Mouse (Mus musculus) G1E (cell line): ENCODE results near the gene Gm49358. TPM values are rescaled to one million over a fixed set of nuclear protein-coding genes. Genes with fewer than 3 reads are reported as not detected.

Experiments used
- ATAC-seq: 2 replicates; pipeline ENCODE4 v1.8.0; 2016; ENCODE audit warnings: mild to moderate bottlenecking; ENCODE audit not compliant: insufficient number of reproducible peaks, poor library complexity, low FRiP score, severe bottlenecking; ENCODE audit errors: extremely low read depth
- DNase-seq: peaks from one replicate; pipeline ENCODE4 v3.0.0; 2012; ENCODE audit warnings: low spot score
- H3K27me3 ChIP-seq: 2 replicates; pipeline ENCODE4 v1.6.1; 2012; ENCODE audit warnings: mild to moderate bottlenecking, low read length, inconsistent platforms; ENCODE audit not compliant: insufficient read depth
- H3K36me3 ChIP-seq: replicated peaks from 2 replicates; pipeline ENCODE3; 2012; ENCODE audit warnings: mild to moderate bottlenecking, inconsistent platforms
- H3K4me1 ChIP-seq: 2 replicates; pipeline ENCODE4 v1.6.1; 2012; ENCODE audit warnings: low read depth, low read length, inconsistent platforms, mixed read lengths; ENCODE audit not compliant: insufficient read depth
- H3K4me3 ChIP-seq: 2 replicates; pipeline ENCODE4 v1.5.1; 2012; ENCODE audit warnings: low read depth, mild to moderate bottlenecking, inconsistent platforms, low read length, moderate library complexity, mixed read lengths
- H3K9me3 ChIP-seq: replicated peaks from 2 replicates; pipeline ENCODE4 v1.6.1; 2012; ENCODE audit warnings: inconsistent platforms
- CTCF ChIP-seq: IDR thresholded peaks from 2 replicates; pipeline ENCODE4 v1.5.1; 2012; ENCODE audit warnings: low read depth, low read length, inconsistent platforms, mixed read lengths
- GATA1 ChIP-seq: IDR thresholded peaks from 2 replicates; pipeline ENCODE4 v1.6.1; 2012; ENCODE audit warnings: borderline replicate concordance, low read length, inconsistent platforms, mixed read lengths
- GATA2 ChIP-seq: IDR thresholded peaks from 2 replicates; pipeline ENCODE4 v1.6.1; 2012; ENCODE audit warnings: low read depth, low read length, inconsistent platforms, borderline replicate concordance
- POLR2AphosphoS5 ChIP-seq: IDR thresholded peaks from 2 replicates; pipeline ENCODE4 v1.6.1; 2012; ENCODE audit warnings: low read depth, low read length, inconsistent platforms; ENCODE audit not compliant: insufficient replicate concordance
- TAL1 ChIP-seq: conservative IDR thresholded peaks from 2 replicates; pipeline ENCODE4 v1.6.1; 2012; ENCODE audit warnings: low read depth, low read length, inconsistent platforms, mixed read lengths
- polyA plus RNA-seq: library from polyadenylated mRNA; stranded (reverse); fragments of >175 nt; gene quantifications from 2 replicates; pipeline ENCODE4 v1.2.3, GENCODE M21; 2012
- total RNA-seq, 2 experiments: library from RNA; stranded (forward) in 1 of 2; stranded (reverse) in 1 of 2; fragments of 200-1000 nt in 1 of 2; fragments of >200 nt in 1 of 2; fragmentation: Nextera tagmentation in 1 of 2; gene quantifications; 2 replicates each; pipeline ENCODE4 v1.2.3; 2014 to 2017

Gm49358 gene
- total and polyA plus RNA-seq, 3 experiments, result not detected

GRCm38 (mm10) chr10:86744306-86744705 lies 19.5 kb upstream of the Gm49358 start:
- Histone ChIP-seq H3K36me3 (no peaks in the 10 kb centered on the region), H3K27me3 (peaks cover 3% of the 10 kb centered on the region; the same call in 1 of the 2 replicates), H3K4me1 (no peaks in the 10 kb centered on the region), H3K4me3 (no peak overlapping the region), H3K9me3 (no peaks in the 10 kb centered on the region)
- TF ChIP-seq CTCF (no peak), GATA1 (no peak), TAL1 (no peak), GATA2 (no peak), POLR2AphosphoS5 (no peak)
- no peak for DNase-seq
- ATAC-seq, result no peak

GRCm38 (mm10) chr10:86755816-86756502 lies 7.8 kb upstream of the Gm49358 start:
- DNase-seq, result no peak
- TF ChIP-seq GATA2 (no peak), GATA1 (no peak), CTCF (no peak), TAL1 (no peak), POLR2AphosphoS5 (no peak)
- no peak for ATAC-seq
- Histone ChIP-seq H3K27me3 (peaks cover 5% of the 10 kb centered on the region), H3K9me3 (no peaks in the 10 kb centered on the region), H3K36me3 (no peaks in the 10 kb centered on the region), H3K4me1 (peaks cover under 1% of the 10 kb centered on the region; the same call in 1 of the 2 replicates), H3K4me3 (no peak overlapping the region)

GRCm38 (mm10) chr10:86757724-86758123 lies 6.0 kb upstream of the Gm49358 start:
- Histone ChIP-seq H3K27me3 (peaks cover 8% of the 10 kb centered on the region), H3K9me3 (no peaks in the 10 kb centered on the region), H3K4me1 (peaks cover 5% of the 10 kb centered on the region; the same call in 1 of the 2 replicates), H3K36me3 (no peaks in the 10 kb centered on the region), H3K4me3 (no peak overlapping the region)
- TF ChIP-seq POLR2AphosphoS5 (no peak), GATA1 (no peak), TAL1 (no peak), CTCF (no peak), GATA2 (no peak)
- DNase-seq (no peak), ATAC-seq (no peak)

GRCm38 (mm10) chr10:86758211-86758610 lies 5.6 kb upstream of the Gm49358 start:
- ATAC-seq (no peak), DNase-seq (no peak)
- Histone ChIP-seq H3K4me1 (peaks cover 5% of the 10 kb centered on the region; the same call in 1 of the 2 replicates), H3K27me3 (peaks cover 8% of the 10 kb centered on the region), H3K4me3 (no peak overlapping the region), H3K36me3 (no peaks in the 10 kb centered on the region), H3K9me3 (no peaks in the 10 kb centered on the region)
- TF ChIP-seq GATA1 (no peak), POLR2AphosphoS5 (no peak), CTCF (no peak), GATA2 (no peak), TAL1 (no peak)

GRCm38 (mm10) chr10:86761236-86761635 lies 2.5 kb upstream of the Gm49358 start:
- ATAC-seq (no peak), DNase-seq (no peak)
- peaks cover 6% of the 10 kb centered on the region for H3K27me3 ChIP-seq
- no peaks in the 10 kb centered on the region for H3K36me3 ChIP-seq
- no peak for TF ChIP-seq TAL1
- no peak for TF ChIP-seq CTCF
- TF ChIP-seq GATA2, result no peak
- TF ChIP-seq GATA1, result no peak
- TF ChIP-seq POLR2AphosphoS5, result no peak
- H3K4me1 ChIP-seq, result peaks cover 5% of the 10 kb centered on the region; the same call in 1 of the 2 replicates
- no peaks in the 10 kb centered on the region for H3K9me3 ChIP-seq
- no peak overlapping the region for H3K4me3 ChIP-seq

GRCm38 (mm10) chr10:86761722-86762383 lies 1.9 kb upstream of the Gm49358 start:
- DNase-seq (no peak), ATAC-seq (no peak)
- no peak for TF ChIP-seq POLR2AphosphoS5
- TF ChIP-seq GATA1, result no peak
- TF ChIP-seq GATA2, result no peak
- no peak for TF ChIP-seq CTCF
- TF ChIP-seq TAL1, result no peak
- no peak overlapping the region for H3K4me3 ChIP-seq
- peaks cover 5% of the 10 kb centered on the region; the same call in 1 of the 2 replicates for H3K4me1 ChIP-seq
- H3K9me3 ChIP-seq, result no peaks in the 10 kb centered on the region
- no peaks in the 10 kb centered on the region for H3K36me3 ChIP-seq
- peaks cover 6% of the 10 kb centered on the region for H3K27me3 ChIP-seq

- no peaks in the 10 kb centered on the region for H3K9me3 ChIP-seq
- H3K27me3 ChIP-seq, result peaks cover 6% of the 10 kb centered on the region
- no peak for TF ChIP-seq GATA2
- no peak for TF ChIP-seq CTCF
- no peak for DNase-seq
- H3K4me3 ChIP-seq, result no peak overlapping the region
- no peak for ATAC-seq
- H3K36me3 ChIP-seq, result no peaks in the 10 kb centered on the region
- peaks cover 5% of the 10 kb centered on the region; the same call in 1 of the 2 replicates for H3K4me1 ChIP-seq
Measured at GRCm38 (mm10) chr10:86762384-86762730, 1.4 kb upstream of the Gm49358 start.
